Mouse (Mus musculus) lung, adult 2 months (tissue): ENCODE results near the gene Ssb. TPM values are rescaled to one million over a fixed set of nuclear protein-coding genes. Genes with fewer than 3 reads are reported as not detected.
"Not testable (repeated sequence)": the region's sequence is repeated elsewhere in the genome, so short reads cannot be mapped to it uniquely, and the experiment has no call there.

Experiments used
- DNase-seq: peaks from one replicate; pipeline ENCODE4 v3.0.0; 2022
- H3K4me1 ChIP-seq: fragments of 200-500 bp; 2 replicates; pipeline ENCODE4 v1.6.1; 2011; ENCODE audit warnings: low read length; ENCODE audit not compliant: control insufficient read depth, insufficient read depth
- H3K4me3 ChIP-seq: fragments of 200-500 bp; replicated peaks from 2 replicates; pipeline ENCODE3; 2011; ENCODE audit warnings: low read depth, mild to moderate bottlenecking, control low read depth, low read length; ENCODE audit errors: extremely low read depth
- CTCF ChIP-seq: fragments of 200-500 bp; IDR thresholded peaks from 2 replicates; pipeline ENCODE4 v1.5.1; 2011; ENCODE audit warnings: mild to moderate bottlenecking, low read length, control low read depth; ENCODE audit not compliant: insufficient read depth
- POLR2A ChIP-seq: fragments of 200-500 bp; IDR thresholded peaks from 2 replicates; pipeline ENCODE4 v1.6.1; 2011; ENCODE audit warnings: low read depth, mild to moderate bottlenecking, control low read depth, low read length, borderline replicate concordance; ENCODE audit errors: extremely low read depth
- WGBS: fragments of 180-500 bp; shearing (Covaris S2); methylation state at CpG from one replicate; pipeline ENCODE4 v1.1.7; 2018; 5-methylcytosine and 5-hydroxymethylcytosine counted together
- polyA plus RNA-seq: library from polyadenylated mRNA; depleted of rRNA; stranded (reverse); fragments of >200 nt; gene quantifications from 2 replicates; pipeline ENCODE4 v1.2.3, GENCODE M21; 2012; rRNA removed

The Ssb gene
- polyA plus RNA-seq, 1 experiment: 4.2 TPM

DNA sequence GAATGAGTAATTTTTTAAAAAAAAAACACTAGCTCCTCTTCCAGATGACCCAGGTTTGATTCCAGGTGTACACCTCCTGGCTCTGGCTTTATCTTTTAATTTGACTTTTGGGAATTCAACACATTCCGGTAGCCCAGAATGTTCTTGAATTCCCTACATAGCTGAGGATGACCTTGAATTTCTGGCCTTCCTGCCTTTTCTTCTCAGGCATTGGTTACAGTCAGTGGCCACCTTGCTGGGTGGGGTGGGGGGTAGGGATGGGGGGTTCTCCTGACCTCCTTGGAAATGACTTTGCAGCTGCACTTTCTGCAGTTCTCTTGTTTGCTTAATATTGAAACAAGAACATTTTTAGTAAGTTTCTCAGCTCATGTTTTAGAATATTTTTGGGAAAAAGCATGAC lies 31.8 kb downstream of the Ssb start:
- DNase-seq: no peak
- no peaks in the 10 kb centered on the region for H3K4me1 ChIP-seq
- H3K4me3 ChIP-seq: no peak overlapping the region
- TF ChIP-seq CTCF (no peak), POLR2A (no peak)
- 66% methylated on average over 1 of the region's 1 CpGs for WGBS

DNA sequence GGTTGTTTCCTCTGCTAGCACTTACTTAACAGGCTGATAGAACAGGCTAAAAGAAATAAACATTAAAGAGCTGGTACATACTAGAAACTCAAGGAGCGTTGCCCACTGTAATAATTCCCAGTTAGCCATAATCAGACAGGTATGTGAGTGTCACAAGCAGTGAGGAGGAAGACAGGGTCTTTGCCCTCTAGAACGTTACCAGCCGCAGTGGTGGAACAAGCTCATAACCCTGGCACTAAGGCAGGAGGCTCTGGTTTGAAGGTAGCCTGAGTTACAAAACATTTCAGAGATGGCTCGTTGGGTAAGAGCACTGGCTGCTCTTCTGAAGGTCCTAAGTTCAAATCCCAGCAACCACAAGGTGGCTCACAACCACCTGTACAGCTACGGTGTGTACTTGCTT lies 32.5 kb downstream of the Ssb start:
- no peak for DNase-seq
- TF ChIP-seq POLR2A (no peak), CTCF (no peak)
- H3K4me3 ChIP-seq: no peak overlapping the region
- peaks cover 6% of the 10 kb centered on the region for H3K4me1 ChIP-seq
- 77% methylated on average over 5 of the region's 5 CpGs for WGBS

DNA sequence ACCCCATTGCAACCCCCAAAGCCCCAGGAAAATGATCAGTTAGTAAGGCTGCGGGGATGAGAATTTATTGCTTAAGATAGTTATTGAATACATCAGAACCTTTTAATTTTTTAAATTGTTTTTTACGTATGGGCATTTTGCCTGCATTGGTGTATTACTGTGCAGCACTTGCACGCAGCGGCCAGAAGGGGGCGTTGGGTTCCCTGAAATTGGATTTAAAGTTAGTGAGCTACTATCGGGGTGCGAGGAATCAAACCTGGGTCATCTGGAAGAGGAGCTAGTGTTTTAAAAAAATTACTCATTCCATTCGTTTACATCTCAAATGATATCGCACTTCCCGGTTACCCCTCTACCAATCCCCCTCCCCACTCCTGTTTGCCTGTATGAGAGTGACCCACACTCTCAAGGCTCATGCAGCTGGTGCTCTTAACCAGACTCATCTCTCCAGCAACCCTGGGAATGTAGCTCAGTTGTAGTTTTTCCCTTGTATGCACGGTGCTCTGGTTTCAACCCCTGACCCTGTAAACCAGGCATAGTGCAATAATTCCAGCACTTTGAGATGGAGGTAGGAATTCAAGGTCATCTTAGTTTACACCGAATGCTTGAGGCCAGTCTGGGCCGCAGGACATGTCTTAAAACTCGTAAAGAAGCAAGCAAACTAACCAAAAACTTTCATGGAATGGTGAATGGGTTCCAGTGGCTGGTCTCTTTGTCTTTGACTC lies 34.3 kb downstream of the Ssb start:
- Histone ChIP-seq H3K4me3 (no peak overlapping the region), H3K4me1 (peaks cover 6% of the 10 kb centered on the region)
- DNase-seq: no peak
- WGBS: 63% methylated on average over 14 of the region's 14 CpGs
- TF ChIP-seq POLR2A (no peak), CTCF (peak; percentile 47)

DNA sequence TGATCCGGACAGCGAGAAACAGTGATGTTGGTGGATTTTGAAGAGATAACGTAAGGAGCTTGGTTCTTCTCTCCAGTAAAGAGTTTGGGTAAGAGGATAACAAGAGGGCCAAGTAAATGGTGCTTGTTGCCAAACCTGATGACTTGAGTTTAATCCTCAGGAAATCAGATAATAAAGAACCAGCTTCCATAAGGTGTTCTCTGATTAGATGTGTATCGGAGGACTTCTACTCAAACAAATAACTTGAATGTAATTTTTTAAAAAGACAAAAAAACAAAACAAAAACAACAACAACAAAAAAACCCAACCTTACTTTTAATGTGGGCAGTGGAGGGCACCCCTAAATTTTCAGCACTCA lies 34.8 kb downstream of the Ssb start:
- 92% methylated on average over 4 of the region's 4 CpGs for WGBS
- DNase-seq: no peak
- H3K4me3 ChIP-seq: no peak overlapping the region
- peaks cover 6% of the 10 kb centered on the region for H3K4me1 ChIP-seq
- no peak for TF ChIP-seq CTCF
- TF ChIP-seq POLR2A: no peak

DNA sequence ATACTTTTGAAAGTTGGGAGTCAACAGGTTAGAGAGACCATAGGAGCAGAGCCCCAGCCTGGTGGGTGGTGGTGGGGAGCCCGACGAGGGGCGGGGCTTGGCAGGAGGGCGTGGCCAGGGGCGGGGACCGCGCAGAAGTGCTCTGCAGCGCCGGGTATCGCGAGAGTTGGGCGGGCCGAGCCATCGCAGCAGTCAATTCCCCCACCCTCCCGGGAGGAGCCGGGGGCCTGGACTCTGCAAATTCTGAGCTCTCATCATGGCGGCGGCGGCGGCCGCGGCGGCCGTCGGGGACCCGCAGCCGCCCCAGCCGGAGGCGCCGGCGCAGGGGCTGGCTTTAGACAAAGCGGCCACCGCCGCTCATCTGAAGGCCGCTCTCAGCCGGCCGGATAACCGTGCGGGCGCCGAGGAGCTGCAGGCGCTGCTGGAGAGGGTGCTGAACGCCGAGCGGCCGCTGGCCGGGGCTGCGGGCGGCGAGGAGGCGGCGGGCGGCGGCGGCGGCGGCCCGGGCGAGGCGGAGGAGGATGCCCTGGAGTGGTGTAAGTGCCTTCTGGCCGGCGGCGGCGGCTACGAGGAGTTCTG lies 35.8 kb downstream of the Ssb start, which contains the start of gene Ubr3:
TSS of gene Ubr3 (plus strand) at position 208 of the 579 bp plus-strand sequence.
- Histone ChIP-seq H3K4me3 (peak within 1 kb of the TSS; percentile 94), H3K4me1 (peaks cover 6% of the 10 kb centered on the region)
- TF ChIP-seq CTCF (no peak), POLR2A (peak; percentile 58; the same call in 1 of the 2 replicates)
- WGBS: under 1% methylated on average over 56 of the region's 65 CpGs
- peak; percentile 97 for DNase-seq

DNA sequence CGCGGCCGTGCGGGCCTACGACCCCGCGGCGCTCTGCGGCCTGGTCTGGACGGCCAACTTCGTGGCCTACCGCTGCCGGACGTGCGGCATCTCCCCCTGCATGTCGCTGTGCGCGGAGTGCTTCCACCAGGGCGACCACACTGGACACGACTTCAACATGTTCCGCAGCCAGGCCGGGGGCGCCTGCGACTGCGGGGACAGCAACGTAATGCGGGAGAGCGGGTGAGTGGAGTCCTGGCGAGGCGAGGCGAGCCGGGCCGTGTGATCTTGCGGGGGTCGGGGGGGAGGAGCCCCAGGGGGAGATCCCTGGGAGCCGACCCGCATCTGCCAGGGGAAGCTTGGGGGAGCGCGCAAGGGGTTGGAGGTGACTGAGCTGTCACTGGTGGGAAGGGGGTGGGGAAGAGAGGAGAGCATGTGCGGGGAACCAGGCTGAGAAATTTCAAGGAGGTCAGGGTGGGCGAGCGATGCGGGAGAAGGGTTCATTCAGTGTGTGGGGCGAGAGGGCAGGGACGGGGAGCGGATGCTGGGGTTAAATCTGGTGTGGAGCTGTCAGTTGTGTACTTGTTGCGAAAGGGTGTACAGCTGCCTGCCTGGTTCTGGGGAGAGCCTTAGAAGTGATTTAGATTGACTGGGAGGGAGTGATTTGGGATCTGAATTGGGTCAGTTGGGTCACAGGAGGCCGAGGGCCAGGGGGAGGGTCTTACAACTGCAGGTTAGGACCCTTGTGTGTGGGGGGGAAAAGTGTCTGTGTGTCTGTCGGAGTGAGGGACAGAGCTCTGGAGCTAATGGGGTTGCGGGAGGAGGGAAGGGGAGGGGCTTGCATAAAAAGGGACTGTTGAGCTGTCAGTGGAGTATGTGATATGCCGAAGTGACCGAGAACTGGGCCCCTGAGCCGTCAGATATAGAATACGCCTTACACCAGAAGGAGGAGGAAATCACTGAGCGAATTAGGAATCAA lies 36.5 kb downstream of the Ssb start:
- H3K4me1 ChIP-seq: peaks cover 6% of the 10 kb centered on the region
- WGBS: under 1% methylated on average over 55 of the region's 55 CpGs
- TF ChIP-seq CTCF (no peak), POLR2A (peak; percentile 22; the same call in 1 of the 2 replicates)
- H3K4me3 ChIP-seq: peak overlapping the region; percentile 94
- peak; percentile 60 for DNase-seq

DNA sequence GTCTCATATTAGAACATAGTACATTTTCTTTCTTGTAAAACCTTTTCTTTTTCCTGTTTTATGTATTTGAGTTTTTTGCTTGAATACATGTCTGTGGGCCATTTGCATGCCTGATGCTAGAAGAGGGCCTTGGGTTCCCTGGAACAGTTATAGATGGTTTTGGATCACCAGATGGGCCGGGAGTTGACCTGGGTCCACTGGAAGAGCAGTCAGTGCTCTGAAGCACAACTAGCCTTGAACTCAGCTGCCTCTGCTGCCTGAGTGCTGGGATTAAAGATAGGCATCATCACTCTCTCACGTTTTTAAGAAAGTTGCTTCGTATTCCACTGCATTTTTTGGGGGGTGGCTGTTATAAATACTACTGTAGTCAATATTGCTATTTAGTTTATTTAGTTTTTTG lies 42.2 kb downstream of the Ssb start:
- H3K4me3 ChIP-seq: no peak overlapping the region
- no peak for TF ChIP-seq POLR2A
- TF ChIP-seq CTCF: no peak
- WGBS: 90% methylated on average over 3 of the region's 3 CpGs

DNA sequence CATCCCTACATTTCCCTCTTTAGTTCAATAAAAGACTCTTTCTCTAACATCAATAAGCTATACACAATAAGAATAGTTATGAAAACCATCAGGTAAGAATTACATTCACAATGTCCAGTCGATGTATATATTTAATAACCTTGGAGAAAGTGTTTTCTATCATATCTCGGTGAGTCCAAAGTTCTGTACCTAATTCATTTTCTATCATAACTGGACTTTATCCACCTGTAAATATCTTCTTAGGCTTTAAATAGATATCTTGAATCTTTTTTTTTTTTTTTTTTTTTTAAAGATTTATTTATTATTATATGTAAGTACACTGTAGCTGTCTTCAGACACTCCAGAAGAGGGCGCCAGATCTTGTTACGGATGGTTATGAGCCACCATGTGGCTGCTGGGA lies 46.0 kb downstream of the Ssb start:
- H3K4me1 ChIP-seq, H3K4me3 ChIP-seq, DNase-seq: not testable (repeated sequence)
- WGBS: 87% methylated on average over 4 of the region's 4 CpGs

More for the DNA sequence above, 42.2 kb downstream of the Ssb start:
- no peak for DNase-seq
- H3K4me1 ChIP-seq: peaks cover 3% of the 10 kb centered on the region

DNA sequence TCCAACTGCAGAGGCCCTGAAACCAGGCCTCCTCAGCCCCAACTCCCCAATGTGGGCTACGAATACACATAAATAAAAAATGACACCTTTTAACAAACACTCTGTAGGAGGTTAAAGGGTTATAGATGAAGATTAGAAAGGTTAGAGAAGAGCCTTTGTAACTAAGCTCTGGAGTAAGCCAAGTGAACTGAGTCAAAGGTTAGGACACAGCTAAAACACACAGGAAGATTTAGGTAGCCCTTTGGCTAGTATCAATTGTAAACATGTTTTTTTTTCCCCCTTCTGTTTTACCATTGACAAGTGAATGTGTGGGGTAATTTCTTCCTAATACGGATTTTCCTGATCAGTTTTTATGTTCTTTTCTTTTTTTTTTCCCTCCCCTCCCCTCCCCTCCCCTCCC lies 51.4 kb downstream of the Ssb start:
- WGBS: 59% methylated on average over 2 of the region's 2 CpGs
- DNase-seq: no peak
- Histone ChIP-seq H3K4me1 (no peaks in the 10 kb centered on the region), H3K4me3 (no peak overlapping the region)
- no peak for TF ChIP-seq POLR2A
- TF ChIP-seq CTCF: no peak

DNA sequence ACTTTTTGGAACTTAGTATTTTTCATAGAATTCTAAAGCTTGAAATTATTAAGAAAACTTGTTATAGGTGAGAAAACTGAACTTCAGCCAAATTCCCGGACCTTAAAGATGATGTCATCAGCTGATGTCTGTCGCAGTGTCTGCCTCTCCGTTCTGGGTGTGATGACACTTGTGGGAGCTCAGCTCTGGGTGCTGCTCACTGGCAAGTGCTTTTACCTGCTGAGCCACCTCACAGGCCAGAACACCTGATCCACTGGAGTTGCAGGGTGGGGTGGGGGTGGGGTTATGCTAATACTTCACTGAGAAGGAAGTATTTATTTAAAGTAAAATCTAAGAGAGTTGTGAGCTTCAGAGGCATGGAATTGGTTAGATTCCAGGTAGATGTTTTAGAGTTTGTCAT lies 55.9 kb downstream of the Ssb start:
- 0 out of 2 replicates have a peak, but pooled peaks cover 2% of the 10 kb centered on the region for H3K4me1 ChIP-seq
- no peak for DNase-seq
- WGBS: 54% methylated on average over 3 of the region's 3 CpGs
- H3K4me3 ChIP-seq: no peak overlapping the region
- TF ChIP-seq POLR2A (no peak), CTCF (no peak)

Other genes starting within 250 kb of the Ssb start
- gene Bbs5, start 214.4 kb upstream of the Ssb start, polyA plus RNA-seq: 1.4 and 2.2 TPM in 2 replicates
- gene Klhl41, start 191.4 kb upstream of the Ssb start, polyA plus RNA-seq: 0.35 and 5.1 TPM in 2 replicates
- 3.4 and 4.3 TPM in 2 replicates for gene Fastkd1, start 148.0 kb upstream of the Ssb start, polyA plus RNA-seq
- 1.2 and 2.2 TPM in 2 replicates for gene Ppig, start 139.0 kb upstream of the Ssb start, polyA plus RNA-seq
- 0.37 and 0.54 TPM in 2 replicates for gene Ccdc173, start 72.0 kb upstream of the Ssb start, polyA plus RNA-seq
- 42.1 and 57.2 TPM in 2 replicates for gene Phospho2, start 71.9 kb upstream of the Ssb start, polyA plus RNA-seq
- gene Klhl23, start 39.6 kb upstream of the Ssb start, polyA plus RNA-seq: 3.0 and 5.8 TPM in 2 replicates
- gene Mettl5, start 24.1 kb downstream of the Ssb start, polyA plus RNA-seq: 4.0 and 4.6 TPM in 2 replicates
- gene Ubr3, start 35.7 kb downstream of the Ssb start, polyA plus RNA-seq: 10.2 and 14.3 TPM in 2 replicates
- gene Myo3b, start 177.6 kb downstream of the Ssb start, polyA plus RNA-seq: 0.19 and 0.23 TPM in 2 replicates